Mouse (Mus musculus) neural tube, embryonic 10.5 days (tissue): ENCODE data around the gene Sp100.

Source experiments
- DNase-seq: peaks from one replicate; pipeline ENCODE4 v3.0.0-alpha.2; 2017; ENCODE audit warnings: low spot score; ENCODE audit errors: extremely low spot score

Sp100 gene

GRCm38 (mm10) chr1:85697721-85698493, 48.1 kb downstream of the Sp100 start:
- DNase-seq, result no peak

- no peak for DNase-seq
Measured at GRCm38 (mm10) chr1:85702531-85702930, 52.7 kb downstream of the Sp100 start.

DNA sequence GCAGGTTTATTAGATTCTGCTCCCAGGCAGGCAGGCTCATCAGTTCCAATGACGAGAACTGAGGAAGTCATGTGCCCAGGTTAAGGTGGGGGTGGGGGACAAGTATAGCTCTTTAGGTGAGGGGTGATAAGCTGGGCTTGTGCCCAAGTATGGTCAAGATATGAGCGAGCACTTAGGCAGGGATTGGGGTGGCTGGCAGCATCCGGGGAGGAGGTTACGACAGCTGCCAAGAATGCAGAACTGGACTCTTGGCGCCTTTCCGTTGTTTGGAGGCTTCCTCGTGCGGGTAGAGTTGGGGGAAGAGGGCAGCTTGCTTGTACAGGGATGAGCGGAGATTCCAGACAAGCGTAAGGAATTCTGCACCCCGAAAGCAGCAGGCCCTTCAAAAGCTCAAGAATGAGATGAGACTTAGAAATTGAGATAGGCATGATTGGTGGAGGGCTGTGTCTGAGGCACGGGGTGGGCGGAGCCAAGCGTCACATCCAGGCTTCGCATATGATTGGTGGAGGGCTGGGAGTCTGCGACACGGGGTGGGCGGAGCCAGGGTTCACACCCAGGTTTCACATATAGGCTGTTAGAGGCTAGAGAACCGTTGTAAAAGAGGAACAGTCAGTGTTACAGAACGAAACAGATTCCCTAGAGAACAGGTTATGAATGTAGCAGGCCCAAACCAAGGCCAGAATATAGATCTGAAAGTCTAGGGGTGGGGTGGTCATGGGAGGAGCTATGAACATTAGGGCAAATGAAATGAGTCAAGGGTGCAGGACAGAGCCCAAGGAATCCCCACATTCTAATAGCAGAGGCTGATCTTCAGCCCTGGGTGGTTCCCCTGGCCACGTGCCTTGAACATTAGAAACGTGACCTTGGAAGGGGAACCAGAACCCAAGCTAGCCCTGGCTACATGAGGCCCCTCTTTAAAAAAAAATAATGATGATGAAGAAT, 53.7 kb downstream of the Sp100 start:
- peak; percentile 68 for DNase-seq

GRCm38 (mm10) chr1:85705552-85705951, 55.8 kb downstream of the Sp100 start:
- no peak for DNase-seq

DNA sequence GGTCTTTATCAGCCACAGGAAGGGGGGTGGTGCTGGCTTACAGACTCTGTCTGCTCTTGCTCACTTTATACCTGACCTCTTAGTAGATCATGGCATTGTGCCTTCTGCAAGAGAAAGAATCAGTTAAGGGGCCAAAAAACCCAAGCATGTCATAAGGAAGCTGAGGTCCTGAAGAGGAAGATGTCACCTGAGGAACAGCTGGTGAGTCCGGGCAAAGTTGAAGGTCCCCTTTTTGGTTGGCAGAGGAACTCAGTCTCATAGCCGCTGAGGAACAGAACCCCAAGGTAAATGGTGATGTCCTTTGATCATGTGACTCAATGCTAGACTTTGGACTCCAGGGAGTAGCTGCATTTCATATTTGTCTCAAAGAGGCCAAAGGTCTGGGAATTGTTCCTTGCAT, 57.0 kb downstream of the Sp100 start:
- no peak for DNase-seq

- DNase-seq, result no peak
Measured at GRCm38 (mm10) chr1:85714501-85714900, 64.7 kb downstream of the Sp100 start.

DNA sequence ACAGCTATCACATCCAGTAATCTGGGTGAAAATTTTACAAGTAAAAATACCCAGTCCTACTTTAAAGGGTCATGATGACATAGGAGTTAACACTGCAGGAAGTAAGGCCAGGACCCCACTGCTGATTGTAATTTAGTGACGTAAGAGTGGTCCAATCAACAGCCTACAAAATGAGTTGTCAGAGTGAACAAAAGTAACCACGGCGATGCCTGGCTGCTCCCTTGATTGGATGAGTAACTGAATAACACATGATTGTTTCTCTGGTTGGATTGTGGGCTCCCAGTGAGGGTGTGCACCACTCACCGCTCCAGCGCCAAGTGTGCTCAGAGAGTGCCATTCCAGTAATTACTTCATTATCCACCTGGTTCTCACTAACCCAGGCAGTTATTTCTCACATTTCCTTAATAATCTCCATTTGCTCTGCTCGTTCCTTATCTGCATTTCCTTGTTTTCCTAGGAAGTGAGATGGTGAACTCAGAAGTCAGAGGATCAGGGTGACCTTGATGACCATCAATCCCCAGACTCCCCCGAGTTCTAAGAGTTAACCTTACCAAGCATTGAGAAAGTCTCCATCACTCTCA, 66.7 kb downstream of the Sp100 start:
- no peak for DNase-seq

DNA sequence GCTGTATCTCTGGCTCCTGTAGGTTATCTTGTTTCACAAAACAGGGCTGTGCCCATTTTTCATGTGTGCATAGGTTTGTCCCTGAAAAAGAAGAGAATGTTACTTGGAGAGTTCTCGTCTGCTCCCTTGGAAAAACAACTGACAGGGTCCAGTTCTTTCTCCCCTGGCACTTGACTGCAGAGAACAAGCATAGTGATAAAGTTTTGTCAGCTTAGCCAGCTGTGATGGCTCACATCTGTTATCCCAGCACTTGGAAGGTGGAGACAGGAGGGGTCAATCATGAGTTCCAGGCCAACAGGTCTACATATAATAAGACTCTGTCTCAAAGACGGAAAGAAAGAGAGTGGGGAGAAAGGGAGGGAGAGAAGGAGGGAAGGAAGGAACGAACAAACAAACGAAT, 69.3 kb downstream of the Sp100 start:
- no peak for DNase-seq

- DNase-seq, result peak; percentile 23
Measured at GRCm38 (mm10) chr1:85720220-85720893, 70.6 kb downstream of the Sp100 start.

- DNase-seq, result no peak
Measured at GRCm38 (mm10) chr1:85730471-85730870, 80.7 kb downstream of the Sp100 start.

GRCm38 (mm10) chr1:85732581-85732980, 82.8 kb downstream of the Sp100 start:
- no peak for DNase-seq

- no peak for DNase-seq
Measured at GRCm38 (mm10) chr1:85734511-85734910, 84.7 kb downstream of the Sp100 start.

DNA sequence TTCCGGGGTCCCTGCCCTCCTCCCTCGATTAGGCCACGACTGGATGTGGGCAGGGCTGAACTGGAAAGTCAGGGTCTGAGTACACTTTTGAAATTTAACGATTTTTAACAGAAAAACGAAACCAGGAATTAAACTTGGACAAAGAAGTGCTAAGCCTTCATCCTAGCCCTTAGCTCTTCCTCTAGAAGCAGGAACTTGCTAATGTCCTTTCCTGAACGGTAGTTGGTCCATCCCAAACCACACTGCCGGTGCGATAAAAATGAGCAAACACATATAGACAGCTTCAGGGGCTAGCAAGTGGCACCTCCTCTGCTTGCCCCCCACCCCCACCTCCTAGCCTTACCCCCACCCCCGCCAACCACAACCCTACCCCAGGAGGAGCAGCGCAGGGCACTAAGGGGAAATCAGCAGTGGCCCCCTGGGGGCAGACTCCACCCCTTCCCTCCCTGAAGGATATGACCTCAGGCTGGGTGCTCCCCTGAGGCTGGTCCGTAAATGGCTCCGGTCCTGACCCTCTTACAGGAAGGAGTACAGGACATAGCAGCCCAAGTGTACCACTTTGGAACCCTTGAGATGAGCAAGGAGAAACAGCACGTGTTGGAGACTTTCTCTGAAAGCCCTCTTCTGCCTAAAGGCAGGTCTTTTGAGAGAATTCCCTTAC, 85.8 kb downstream of the Sp100 start:
- DNase-seq, result no peak

DNA sequence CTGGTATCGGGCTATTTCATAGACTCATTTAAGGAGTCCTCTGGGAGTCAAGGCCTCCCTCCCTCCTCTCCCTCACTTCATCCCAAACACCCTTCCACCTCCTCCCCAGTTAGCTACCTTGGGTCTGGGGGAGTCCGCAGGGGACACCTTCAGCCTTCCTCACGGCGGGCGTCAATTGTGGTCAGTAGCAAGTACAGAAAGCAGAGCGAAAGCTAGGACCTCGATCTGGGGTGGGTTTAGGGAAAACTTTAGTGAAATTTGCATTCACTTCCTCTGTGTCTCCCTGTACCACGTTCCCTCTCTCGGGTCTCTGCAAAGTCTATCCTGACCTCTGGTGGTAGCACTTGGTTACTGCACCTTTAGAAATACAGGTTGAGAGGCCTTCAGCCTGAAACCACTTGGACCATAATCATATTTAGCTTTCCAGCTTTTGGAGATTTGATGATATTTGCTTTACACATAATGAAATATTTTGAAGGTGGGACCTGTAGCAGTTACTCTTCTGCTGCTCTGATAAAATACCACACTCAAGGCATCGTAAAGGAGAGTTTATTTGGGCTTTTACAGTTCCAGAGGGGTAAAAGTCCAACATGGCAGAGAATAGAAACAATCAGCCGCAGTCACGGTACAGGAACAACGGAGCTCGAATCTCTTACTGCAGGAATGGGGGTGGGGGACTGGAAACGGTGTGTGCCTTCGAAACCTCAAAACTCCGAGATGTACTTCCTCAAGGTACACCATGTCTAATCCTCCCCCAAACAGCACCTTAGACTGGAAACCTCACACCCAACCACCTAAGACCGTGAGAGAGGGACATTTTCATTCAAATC, 86.8 kb downstream of the Sp100 start:
- peak; percentile 74 for DNase-seq

GRCm38 (mm10) chr1:85739000-85739399, 89.2 kb downstream of the Sp100 start:
- no peak for DNase-seq

GRCm38 (mm10) chr1:85739819-85740218, 90.0 kb downstream of the Sp100 start:
- DNase-seq, result no peak

- DNase-seq, result no peak
Measured at GRCm38 (mm10) chr1:85740923-85741322, 91.1 kb downstream of the Sp100 start.

GRCm38 (mm10) chr1:85742333-85742732, 92.5 kb downstream of the Sp100 start:
- DNase-seq, result no peak

- peak; percentile 32 for DNase-seq
Measured at GRCm38 (mm10) chr1:85742916-85743505, 93.2 kb downstream of the Sp100 start.

DNA sequence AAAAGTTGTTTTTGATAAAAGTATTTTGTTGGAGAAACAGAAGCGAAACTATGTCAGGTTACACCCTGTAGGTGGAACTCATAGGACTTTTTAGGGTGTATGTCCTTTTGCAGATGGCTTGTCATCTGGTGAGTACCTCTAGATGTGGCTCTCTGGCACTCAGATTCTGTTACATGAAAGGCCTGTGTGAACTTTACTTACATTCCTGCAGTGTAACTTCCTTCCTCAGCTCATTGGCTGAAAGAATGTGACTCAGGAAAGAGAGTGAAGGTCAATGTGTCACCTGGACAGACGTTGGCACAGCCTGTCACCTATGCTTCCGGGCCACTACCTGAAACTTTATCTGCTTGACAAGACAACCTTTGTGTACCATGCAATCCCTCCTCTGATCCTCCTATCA, 94.8 kb downstream of the Sp100 start:
- no peak for DNase-seq
